Mouse (Mus musculus): ENCODE results near the gene Pgs1.

DNA sequence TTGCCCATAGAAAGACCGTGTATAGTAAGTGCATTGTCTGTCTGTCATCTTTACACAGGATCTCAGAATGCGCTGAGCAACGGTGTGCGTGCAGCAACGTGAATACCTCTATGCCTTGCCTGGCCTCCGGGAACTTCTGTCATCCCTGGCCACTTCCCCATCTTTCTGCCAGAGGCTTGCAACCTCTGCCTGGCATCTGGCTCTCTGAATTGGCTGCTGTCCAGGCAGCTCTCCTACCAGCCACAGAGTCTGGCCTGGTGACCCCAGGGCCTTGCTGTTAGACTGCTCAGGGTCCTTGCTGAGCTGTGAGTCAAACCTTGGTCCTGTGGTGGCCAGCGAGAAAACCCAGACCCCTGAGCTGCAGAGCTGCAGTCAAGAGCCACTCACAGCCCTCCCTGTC is 27.9 kb upstream of the Pgs1 start:
- TF ChIP-seq CTCF (IDR thresholded peaks at IDR 0.05; ENCODE audit: extremely low read depth, insufficient read depth, insufficient read length, insufficient replicate concordance) (no peak), POLR2A (IDR thresholded peaks at IDR 0.05; ENCODE audit: low read depth, low read length) (no peak)

Data from spleen, adult 2 months (tissue).